Mouse (Mus musculus) midbrain, embryonic 13.5 days (tissue): Measurements from ENCODE around the gene Spryd3. TPM values are rescaled to one million over a fixed set of nuclear protein-coding genes. Genes with fewer than 3 reads are reported as not detected.
A peak's percentile ranks its signal among the peaks of the same experiment; 100 is the strongest.

Source experiments
- ATAC-seq: fragments of 200-750 bp; cut with Nextera tagmentation; 2 replicates; pipeline ENCODE4 v1.8.0; 2017; ENCODE audit warnings: mild to moderate bottlenecking, moderate TSS enrichment, moderate library complexity
- H3K27ac ChIP-seq: fragments of 300-500 bp; sonication (generic); 2 replicates; pipeline ENCODE4 v1.5.1; 2015; ENCODE audit warnings: inconsistent platforms, mild to moderate bottlenecking, moderate library complexity
- H3K27me3 ChIP-seq: fragments of 300-500 bp; sonication (generic); 2 replicates; pipeline ENCODE4 v1.6.1; 2015; ENCODE audit warnings: mild to moderate bottlenecking, inconsistent platforms
- H3K36me3 ChIP-seq: fragments of 300-500 bp; sonication (generic); 2 replicates; pipeline ENCODE4 v1.6.1; 2015; ENCODE audit warnings: mild to moderate bottlenecking, inconsistent platforms
- H3K4me1 ChIP-seq: fragments of 300-500 bp; sonication (generic); replicated peaks from 2 replicates; pipeline ENCODE4 v1.6.1; 2015; ENCODE audit warnings: inconsistent platforms
- H3K4me2 ChIP-seq: fragments of 300-500 bp; sonication (generic); replicated peaks from 2 replicates; pipeline ENCODE4 v1.6.1; 2015; ENCODE audit warnings: moderate library complexity, mild to moderate bottlenecking, inconsistent platforms
- H3K4me3 ChIP-seq: fragments of 300-500 bp; sonication (generic); replicated peaks from 2 replicates; pipeline ENCODE4 v1.5.1; 2015; ENCODE audit warnings: mild to moderate bottlenecking, inconsistent platforms
- H3K9ac ChIP-seq: fragments of 300-500 bp; sonication (generic); replicated peaks from 2 replicates; pipeline ENCODE4 v1.6.1; 2015; ENCODE audit warnings: mild to moderate bottlenecking, inconsistent platforms
- H3K9me3 ChIP-seq: fragments of 300-500 bp; sonication (generic); 2 replicates; pipeline ENCODE4 v1.6.1; 2016; ENCODE audit warnings: mild to moderate bottlenecking, inconsistent platforms
- WGBS: fragments of 180-500 bp; shearing (Covaris S2); methylation state at CpG from one replicate; pipeline ENCODE4 v1.1.7; 2015; 5-methylcytosine and 5-hydroxymethylcytosine counted together
- polyA plus RNA-seq: library from polyadenylated mRNA; unstranded; fragments of >200 nt; fragmentation: Nextera tagmentation; extraction: Ambion mirVana; gene quantifications from 2 replicates; pipeline ENCODE4 v1.2.1, GENCODE M21; 2015

Spryd3 gene
- polyA plus RNA-seq, 1 experiment from 2014 or later: 38.5 TPM

- Histone ChIP-seq H3K4me1 (peaks cover 70% of the 10 kb centered on the region), H3K9me3 (no peaks in the 10 kb centered on the region), H3K27me3 (peaks cover 83% of the 10 kb centered on the region), H3K4me3 (peak overlapping the region; percentile 23), H3K9ac (peak overlapping the region; percentile 46; the same call in 1 of the 2 replicates), H3K36me3 (peaks cover 10% of the 10 kb centered on the region), H3K4me2 (peak overlapping the region; percentile 11; the same call in 1 of the 2 replicates), H3K27ac (peak overlapping the region; percentile 58)
- WGBS: 10% methylated on average over 6 of the region's 6 CpGs
- no peak for ATAC-seq
Observed at GRCm38 (mm10) chr15:102102548-102103121, 33.4 kb downstream of the Spryd3 start.

DNA sequence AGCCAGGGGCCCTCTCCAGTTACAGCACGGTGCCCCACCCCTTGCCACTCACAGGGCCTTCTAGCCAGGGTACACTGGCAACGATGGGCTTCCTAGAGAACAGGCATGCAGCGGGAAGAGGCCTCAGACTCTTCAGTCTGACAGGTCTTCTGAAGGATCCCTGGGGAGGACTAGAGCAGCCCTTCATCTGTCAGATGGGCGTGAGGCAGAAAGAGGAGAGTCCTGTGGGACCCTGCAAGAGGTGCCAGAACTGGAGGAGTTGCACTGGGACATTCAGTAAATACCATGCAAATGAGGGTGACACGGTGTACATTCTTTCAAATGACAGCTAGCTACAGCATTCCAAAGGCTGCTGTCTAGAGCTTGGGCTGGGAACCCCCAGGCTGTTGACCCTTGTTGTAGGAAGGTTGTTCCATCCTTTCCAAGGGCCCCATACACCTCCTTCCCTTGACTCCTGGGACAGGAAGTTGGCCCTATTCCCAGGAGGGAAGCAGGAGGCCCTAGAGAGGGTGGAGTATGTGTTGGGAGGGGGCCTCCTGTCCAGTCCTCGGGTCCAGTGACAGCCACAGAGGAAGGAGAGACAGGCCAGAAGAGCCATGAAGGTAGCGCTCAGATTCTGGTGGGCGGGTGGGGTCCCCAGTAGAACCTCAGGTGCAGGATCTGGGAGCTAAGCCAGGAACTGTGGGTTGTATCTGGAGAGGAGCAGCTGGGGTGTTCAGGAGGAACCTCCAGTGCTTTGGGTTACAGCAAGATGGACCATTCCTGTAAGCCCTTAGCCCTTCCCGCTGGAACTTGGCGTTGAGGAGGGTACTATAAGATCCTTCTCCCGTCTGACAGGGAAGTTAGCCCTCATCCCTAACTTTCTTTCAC, 34.1 kb downstream of the Spryd3 start:
- H3K4me2 ChIP-seq: no peak overlapping the region
- H3K9ac ChIP-seq: 0 out of 2 replicates have a peak overlapping the region, but pooled peaks have one; percentile 2
- H3K36me3 ChIP-seq: peaks cover 17% of the 10 kb centered on the region
- 33% methylated on average over 11 of the region's 11 CpGs for WGBS
- H3K4me3 ChIP-seq: no peak overlapping the region
- no peak for ATAC-seq
- peak overlapping the region; percentile 49; the same call in 1 of the 2 replicates for H3K27ac ChIP-seq
- H3K4me1 ChIP-seq: peaks cover 64% of the 10 kb centered on the region
- no peaks in the 10 kb centered on the region for H3K9me3 ChIP-seq
- H3K27me3 ChIP-seq: peaks cover 76% of the 10 kb centered on the region

GRCm38 (mm10) chr15:102100996-102101671, 34.9 kb downstream of the Spryd3 start:
- Histone ChIP-seq H3K9ac (0 out of 2 replicates have a peak overlapping the region, but pooled peaks have one; percentile 2), H3K27me3 (peaks cover 68% of the 10 kb centered on the region), H3K27ac (peak overlapping the region; percentile 49; the same call in 1 of the 2 replicates), H3K4me2 (peak overlapping the region; percentile 71), H3K4me3 (peak overlapping the region; percentile 43; the same call in 1 of the 2 replicates), H3K9me3 (no peaks in the 10 kb centered on the region), H3K36me3 (peaks cover 23% of the 10 kb centered on the region), H3K4me1 (peaks cover 56% of the 10 kb centered on the region)
- no peak for ATAC-seq
- 30% methylated on average over 10 of the region's 10 CpGs for WGBS

GRCm38 (mm10) chr15:102100161-102100981, 35.7 kb downstream of the Spryd3 start, which contains the start of gene Tns2:
Gene Tns2 (plus strand): TSS chr15:102100413.
- Histone ChIP-seq H3K4me1 (peaks cover 49% of the 10 kb centered on the region), H3K4me2 (peak within 1 kb of the TSS; percentile 71), H3K36me3 (peaks cover 31% of the 10 kb centered on the region), H3K9ac (peak within 1 kb of the TSS; percentile 63), H3K27ac (peak within 1 kb of the TSS; percentile 30; the same call in 1 of the 2 replicates), H3K27me3 (peaks cover 60% of the 10 kb centered on the region), H3K9me3 (no peaks in the 10 kb centered on the region), H3K4me3 (peak within 1 kb of the TSS; percentile 43)
- WGBS: 1% methylated on average over 62 of the region's 82 CpGs
- ATAC-seq: peak; percentile 65

DNA sequence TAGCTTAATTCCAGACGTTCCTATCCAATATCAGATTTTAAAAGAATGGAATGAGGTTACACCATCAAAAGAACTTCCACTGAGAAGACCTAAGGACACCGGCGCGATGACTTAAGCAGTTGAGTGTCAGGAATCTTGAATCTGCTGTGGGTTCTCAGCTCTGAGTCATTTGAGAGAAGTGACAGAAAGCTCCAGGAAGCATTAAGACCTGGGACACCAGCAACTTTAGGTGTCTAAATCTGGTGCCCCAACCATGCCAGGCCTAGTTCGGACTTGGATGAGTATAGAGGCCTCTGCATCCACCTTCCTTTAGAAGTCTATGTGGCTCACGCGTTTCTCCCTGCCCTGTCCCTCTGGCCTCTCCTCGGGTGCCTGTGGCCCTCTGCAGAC, 36.3 kb downstream of the Spryd3 start:
- peak overlapping the region; percentile 43 for H3K4me3 ChIP-seq
- H3K9me3 ChIP-seq: no peaks in the 10 kb centered on the region
- peak overlapping the region; percentile 71 for H3K4me2 ChIP-seq
- H3K36me3 ChIP-seq: peaks cover 37% of the 10 kb centered on the region
- 21% methylated on average over 8 of the region's 8 CpGs for WGBS
- H3K27me3 ChIP-seq: peaks cover 54% of the 10 kb centered on the region
- peaks cover 48% of the 10 kb centered on the region for H3K4me1 ChIP-seq
- peak overlapping the region; percentile 63 for H3K9ac ChIP-seq
- H3K27ac ChIP-seq: no peak overlapping the region
- ATAC-seq: no peak

GRCm38 (mm10) chr15:102099260-102099659, 36.8 kb downstream of the Spryd3 start:
- WGBS: 58% methylated on average over 5 of the region's 5 CpGs
- Histone ChIP-seq H3K27me3 (peaks cover 49% of the 10 kb centered on the region), H3K4me3 (no peak overlapping the region), H3K9me3 (no peaks in the 10 kb centered on the region), H3K9ac (no peak overlapping the region), H3K4me2 (peak overlapping the region; percentile 71; the same call in 1 of the 2 replicates), H3K36me3 (peaks cover 42% of the 10 kb centered on the region), H3K4me1 (peaks cover 48% of the 10 kb centered on the region), H3K27ac (no peak overlapping the region)
- no peak for ATAC-seq

DNA sequence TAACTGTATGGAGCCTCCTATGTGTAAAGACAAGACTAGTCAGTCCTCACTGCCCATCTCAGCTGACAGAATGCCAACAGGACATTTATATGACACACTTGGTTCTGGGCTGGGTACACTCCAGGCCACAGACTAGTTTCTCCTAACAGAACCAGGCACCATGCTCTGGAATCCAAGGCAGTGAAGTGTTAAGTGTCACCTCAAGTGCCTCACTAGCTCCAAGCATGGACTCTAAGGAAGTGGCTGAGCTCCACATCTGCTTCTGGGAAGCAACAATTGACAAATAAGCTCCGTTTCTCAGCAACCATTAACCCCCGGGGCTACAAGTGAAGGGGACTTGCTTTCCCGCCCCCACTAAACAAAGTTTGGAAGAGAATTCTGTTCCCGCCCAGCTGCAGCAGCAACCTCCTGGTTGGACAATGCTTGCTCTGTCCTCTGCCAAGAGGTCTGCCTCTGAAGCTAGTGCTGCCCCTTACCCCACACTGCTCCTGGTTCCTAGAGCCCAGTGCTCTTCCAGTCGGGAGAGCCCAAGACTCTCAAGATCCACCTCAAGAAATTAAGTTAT, 38.0 kb downstream of the Spryd3 start:
- Histone ChIP-seq H3K4me3 (no peak overlapping the region), H3K9ac (no peak overlapping the region), H3K4me1 (peaks cover 39% of the 10 kb centered on the region), H3K9me3 (no peaks in the 10 kb centered on the region), H3K27ac (no peak overlapping the region), H3K4me2 (no peak overlapping the region), H3K36me3 (peaks cover 54% of the 10 kb centered on the region), H3K27me3 (peaks cover 45% of the 10 kb centered on the region)
- 38% methylated on average over 5 of the region's 5 CpGs for WGBS
- ATAC-seq: no peak

GRCm38 (mm10) chr15:102097147-102097915, 38.7 kb downstream of the Spryd3 start:
- Histone ChIP-seq H3K27me3 (peaks cover 38% of the 10 kb centered on the region), H3K4me2 (no peak overlapping the region), H3K4me1 (peaks cover 32% of the 10 kb centered on the region), H3K27ac (no peak overlapping the region), H3K4me3 (no peak overlapping the region), H3K36me3 (peaks cover 61% of the 10 kb centered on the region), H3K9me3 (no peaks in the 10 kb centered on the region), H3K9ac (no peak overlapping the region)
- ATAC-seq: no peak
- 86% methylated on average over 8 of the region's 8 CpGs for WGBS

DNA sequence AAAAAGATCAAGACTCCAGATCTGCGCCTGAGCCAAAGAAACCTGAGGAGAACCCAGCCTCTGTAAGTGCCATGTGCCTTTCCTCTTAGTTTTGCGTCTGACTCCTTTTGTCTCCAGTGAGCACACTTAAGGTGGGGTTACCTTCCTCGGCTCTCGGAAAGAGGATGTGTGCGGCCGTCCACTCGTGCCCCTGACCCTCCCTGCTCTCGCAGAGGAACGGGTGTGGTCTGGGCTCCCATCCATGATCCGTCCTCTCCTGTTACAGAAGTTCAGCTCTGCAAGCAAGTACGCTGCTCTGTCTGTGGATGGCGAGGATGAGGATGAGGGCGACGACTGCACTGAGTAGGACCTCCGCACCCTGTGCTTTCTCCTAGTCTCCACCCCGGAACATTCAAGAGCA, 41.0 kb downstream of the Spryd3 start:
- Histone ChIP-seq H3K4me1 (peaks cover 10% of the 10 kb centered on the region), H3K27ac (no peak overlapping the region), H3K27me3 (peaks cover 19% of the 10 kb centered on the region), H3K36me3 (peaks cover 85% of the 10 kb centered on the region), H3K9ac (no peak overlapping the region), H3K9me3 (no peaks in the 10 kb centered on the region), H3K4me2 (no peak overlapping the region), H3K4me3 (no peak overlapping the region)
- ATAC-seq: no peak
- 93% methylated on average over 16 of the region's 16 CpGs for WGBS

GRCm38 (mm10) chr15:102094157-102094556, 41.9 kb downstream of the Spryd3 start:
- Histone ChIP-seq H3K4me1 (peaks cover 2% of the 10 kb centered on the region; the same call in 1 of the 2 replicates), H3K36me3 (peaks cover 93% of the 10 kb centered on the region), H3K27ac (no peak overlapping the region), H3K4me3 (no peak overlapping the region), H3K4me2 (no peak overlapping the region), H3K9ac (no peak overlapping the region), H3K27me3 (peaks cover 12% of the 10 kb centered on the region), H3K9me3 (no peaks in the 10 kb centered on the region)
- WGBS: 74% methylated on average over 2 of the region's 2 CpGs
- no peak for ATAC-seq
